Mouse (Mus musculus) heart, embryonic 16.5 days (tissue): Measurements from ENCODE around the gene Dpysl5. TPM values are rescaled to one million over a fixed set of nuclear protein-coding genes. Genes with fewer than 3 reads are reported as not detected.

Experiments used
- ATAC-seq: fragments of 200-750 bp; cut with Nextera tagmentation; replicated peaks from 2 replicates; pipeline ENCODE4 v1.8.0; 2017; ENCODE audit warnings: moderate number of reproducible peaks; ENCODE audit not compliant: insufficient read depth, low FRiP score; ENCODE audit errors: extremely low read depth
- H3K27ac ChIP-seq: fragments of 300-500 bp; sonication (generic); 2 replicates; pipeline ENCODE4 v1.5.1; 2014; ENCODE audit warnings: mild to moderate bottlenecking, low read length, control low read depth, moderate library complexity
- H3K27me3 ChIP-seq: fragments of 300-500 bp; sonication (generic); 2 replicates; pipeline ENCODE4 v1.6.1; 2014; ENCODE audit warnings: low read length, mixed read lengths; ENCODE audit not compliant: control insufficient read depth, insufficient read depth
- H3K36me3 ChIP-seq: fragments of 300-500 bp; sonication (generic); 2 replicates; pipeline ENCODE4 v1.6.1; 2014; ENCODE audit not compliant: control insufficient read depth, insufficient read depth
- H3K4me1 ChIP-seq: fragments of 300-500 bp; sonication (generic); 2 replicates; pipeline ENCODE4 v1.6.1; 2014; ENCODE audit warnings: low read length, mixed read lengths; ENCODE audit not compliant: control insufficient read depth, insufficient read depth
- H3K4me2 ChIP-seq: fragments of 300-500 bp; sonication (generic); 2 replicates; pipeline ENCODE4 v1.6.1; 2014; ENCODE audit warnings: low read depth, mild to moderate bottlenecking, control low read depth, low read length
- H3K4me3 ChIP-seq: fragments of 300-500 bp; sonication (generic); 2 replicates; pipeline ENCODE4 v1.5.1; 2014; ENCODE audit warnings: mild to moderate bottlenecking, control low read depth, low read length
- H3K9ac ChIP-seq: fragments of 300-500 bp; sonication (generic); 2 replicates; pipeline ENCODE4 v1.6.1; 2014; ENCODE audit warnings: low read length, control low read depth
- H3K9me3 ChIP-seq: fragments of 300-500 bp; sonication (generic); replicated peaks from 2 replicates; pipeline ENCODE4 v1.6.1; 2016; ENCODE audit warnings: low read length; ENCODE audit not compliant: control insufficient read depth
- WGBS: fragments of 180-500 bp; shearing (Covaris S2); extraction: QIAGEN DNeasy Blood & Tissue Kit; methylation state at CpG from one replicate; pipeline ENCODE4 v1.1.7; 2014; 5-methylcytosine and 5-hydroxymethylcytosine counted together
- polyA plus RNA-seq: library from polyadenylated mRNA; unstranded; fragments of >200 nt; fragmentation: Nextera tagmentation; extraction: Ambion mirVana; gene quantifications from 2 replicates; pipeline ENCODE4 v1.2.1, GENCODE M21; 2015

Dpysl5 gene
- polyA plus RNA-seq, 1 experiment from 2014 or later, result 2.2 TPM

- ATAC-seq, result no peak
Observed at GRCm38 (mm10) chr5:30739595-30739994, 28.2 kb downstream of the Dpysl5 start.

GRCm38 (mm10) chr5:30749582-30750311 is 38.4 kb downstream of the Dpysl5 start:
- WGBS, result 57% methylated on average over 12 of the region's 12 CpGs
- Histone ChIP-seq H3K27me3 (no peaks in the 10 kb centered on the region), H3K36me3 (no peaks in the 10 kb centered on the region), H3K4me1 (peaks cover 7% of the 10 kb centered on the region), H3K9ac (no peak overlapping the region), H3K4me3 (no peak overlapping the region), H3K9me3 (no peaks in the 10 kb centered on the region), H3K4me2 (no peak overlapping the region), H3K27ac (no peak overlapping the region)
- no peak for ATAC-seq

More at GRCm38 (mm10) chr5:30739595-30739994, 28.2 kb downstream of the Dpysl5 start:
- WGBS, result 58% methylated on average over 8 of the region's 8 CpGs
- no peaks in the 10 kb centered on the region for H3K36me3 ChIP-seq
- no peak overlapping the region for H3K27ac ChIP-seq
- peaks cover 13% of the 10 kb centered on the region for H3K4me1 ChIP-seq
- H3K27me3 ChIP-seq, result no peaks in the 10 kb centered on the region
- H3K4me3 ChIP-seq, result no peak overlapping the region
- no peaks in the 10 kb centered on the region for H3K9me3 ChIP-seq
- no peak overlapping the region for H3K4me2 ChIP-seq
- H3K9ac ChIP-seq, result no peak overlapping the region

- no peaks in the 10 kb centered on the region for H3K36me3 ChIP-seq
- no peaks in the 10 kb centered on the region for H3K27me3 ChIP-seq
- ATAC-seq, result no peak
- H3K9ac ChIP-seq, result no peak overlapping the region
- H3K4me3 ChIP-seq, result no peak overlapping the region
- H3K4me2 ChIP-seq, result no peak overlapping the region
- peaks cover 7% of the 10 kb centered on the region for H3K4me1 ChIP-seq
- no peak overlapping the region for H3K27ac ChIP-seq
- H3K9me3 ChIP-seq, result no peaks in the 10 kb centered on the region
- 49% methylated on average over 5 of the region's 5 CpGs for WGBS
Observed at GRCm38 (mm10) chr5:30751071-30751470, 39.7 kb downstream of the Dpysl5 start.

GRCm38 (mm10) chr5:30753128-30753527 is 41.8 kb downstream of the Dpysl5 start:
- H3K9me3 ChIP-seq, result no peaks in the 10 kb centered on the region
- H3K4me2 ChIP-seq, result no peak overlapping the region
- no peak overlapping the region for H3K9ac ChIP-seq
- WGBS, result 79% methylated on average over 4 of the region's 4 CpGs
- H3K4me1 ChIP-seq, result peaks cover 7% of the 10 kb centered on the region
- H3K36me3 ChIP-seq, result no peaks in the 10 kb centered on the region
- no peaks in the 10 kb centered on the region for H3K27me3 ChIP-seq
- ATAC-seq, result no peak
- H3K27ac ChIP-seq, result no peak overlapping the region
- no peak overlapping the region for H3K4me3 ChIP-seq

- Histone ChIP-seq H3K4me2 (no peak overlapping the region), H3K36me3 (no peaks in the 10 kb centered on the region), H3K4me3 (no peak overlapping the region), H3K9ac (no peak overlapping the region), H3K27ac (no peak overlapping the region), H3K27me3 (no peaks in the 10 kb centered on the region), H3K4me1 (peaks cover under 1% of the 10 kb centered on the region), H3K9me3 (no peaks in the 10 kb centered on the region)
- ATAC-seq, result no peak
- 48% methylated on average over 5 of the region's 5 CpGs for WGBS
Observed at GRCm38 (mm10) chr5:30755215-30755614, 43.9 kb downstream of the Dpysl5 start.

- H3K4me1 ChIP-seq, result peaks cover 18% of the 10 kb centered on the region
- no peak for ATAC-seq
- H3K9me3 ChIP-seq, result no peaks in the 10 kb centered on the region
- H3K4me2 ChIP-seq, result no peak overlapping the region
- H3K9ac ChIP-seq, result no peak overlapping the region
- H3K36me3 ChIP-seq, result no peaks in the 10 kb centered on the region
- H3K27me3 ChIP-seq, result no peaks in the 10 kb centered on the region
- H3K27ac ChIP-seq, result no peak overlapping the region
- WGBS, result 81% methylated on average over 14 of the region's 14 CpGs
- no peak overlapping the region for H3K4me3 ChIP-seq
Observed at GRCm38 (mm10) chr5:30762815-30763510, 51.6 kb downstream of the Dpysl5 start.

GRCm38 (mm10) chr5:30763511-30763830 is 52.1 kb downstream of the Dpysl5 start:
- H3K4me2 ChIP-seq, result no peak overlapping the region
- H3K27me3 ChIP-seq, result no peaks in the 10 kb centered on the region
- no peaks in the 10 kb centered on the region for H3K36me3 ChIP-seq
- no peak for ATAC-seq
- no peak overlapping the region for H3K4me3 ChIP-seq
- no peaks in the 10 kb centered on the region for H3K9me3 ChIP-seq
- H3K27ac ChIP-seq, result no peak overlapping the region
- no peak overlapping the region for H3K9ac ChIP-seq
- peaks cover 23% of the 10 kb centered on the region for H3K4me1 ChIP-seq
- WGBS, result 87% methylated on average over 5 of the region's 5 CpGs

GRCm38 (mm10) chr5:30765596-30766370 is 54.4 kb downstream of the Dpysl5 start:
- peaks cover 30% of the 10 kb centered on the region for H3K4me1 ChIP-seq
- no peak overlapping the region for H3K4me2 ChIP-seq
- H3K27me3 ChIP-seq, result no peaks in the 10 kb centered on the region; the same call in 1 of the 2 replicates
- H3K4me3 ChIP-seq, result no peak overlapping the region
- 61% methylated on average over 12 of the region's 12 CpGs for WGBS
- no peaks in the 10 kb centered on the region for H3K9me3 ChIP-seq
- no peak overlapping the region for H3K9ac ChIP-seq
- no peaks in the 10 kb centered on the region for H3K36me3 ChIP-seq
- H3K27ac ChIP-seq, result peak overlapping the region; percentile 42; the same call in 1 of the 2 replicates
- ATAC-seq, result no peak

GRCm38 (mm10) chr5:30768082-30768481 is 56.7 kb downstream of the Dpysl5 start:
- Histone ChIP-seq H3K9ac (no peak overlapping the region), H3K36me3 (no peaks in the 10 kb centered on the region), H3K4me2 (peak overlapping the region; percentile 37; the same call in 1 of the 2 replicates), H3K4me3 (no peak overlapping the region), H3K4me1 (peaks cover 30% of the 10 kb centered on the region), H3K27ac (no peak overlapping the region; the same call in 1 of the 2 replicates), H3K9me3 (no peaks in the 10 kb centered on the region), H3K27me3 (no peaks in the 10 kb centered on the region; the same call in 1 of the 2 replicates)
- ATAC-seq, result peak; percentile 21; the same call in 1 of the 2 replicates
- 62% methylated on average over 4 of the region's 4 CpGs for WGBS
